Mouse (Mus musculus) lung, postnatal 25 days (tissue): ENCODE measurements around the gene Hist1h2ae.
A peak's percentile ranks its signal among the peaks of the same experiment; 100 is the strongest.
"Not testable (repeated sequence)": the region's sequence is repeated elsewhere in the genome, so short reads cannot be mapped to it uniquely, and the experiment has no call there.

Source experiments
- DNase-seq: peaks from one replicate; pipeline ENCODE4 v3.0.0; 2022; ENCODE audit warnings: low spot score

The Hist1h2ae gene

GRCm38 (mm10) chr13:23571022-23571503 lies at the start of gene Hist1h2ae, which contains the start of gene Hist1h2bg:
Gene Hist1h2ae (minus strand): TSS chr13:23571220.
Gene Hist1h2bg (plus strand): TSS chr13:23571396.
- peak; percentile 93 for DNase-seq

GRCm38 (mm10) chr13:23620056-23620732 lies 49.2 kb upstream of the Hist1h2ae start:
- no peak for DNase-seq

- no peak for DNase-seq
Observed at GRCm38 (mm10) chr13:23611638-23612037, 40.6 kb upstream of the Hist1h2ae start.

GRCm38 (mm10) chr13:23610393-23610792 lies 39.4 kb upstream of the Hist1h2ae start:
- DNase-seq, result no peak

- no peak for DNase-seq
Observed at GRCm38 (mm10) chr13:23609844-23610243, 38.8 kb upstream of the Hist1h2ae start.

- no peak for DNase-seq
Observed at GRCm38 (mm10) chr13:23609209-23609608, 38.2 kb upstream of the Hist1h2ae start.

GRCm38 (mm10) chr13:23605052-23605451 lies 34.0 kb upstream of the Hist1h2ae start:
- DNase-seq, result no peak

GRCm38 (mm10) chr13:23604452-23604851 lies 33.4 kb upstream of the Hist1h2ae start:
- no peak for DNase-seq

- peak; percentile 75 for DNase-seq
Observed at GRCm38 (mm10) chr13:23603182-23603699, 32.2 kb upstream of the Hist1h2ae start.

- peak; percentile 84 for DNase-seq
Observed at GRCm38 (mm10) chr13:23597957-23598356, 26.9 kb upstream of the Hist1h2ae start.

- no peak for DNase-seq
Observed at GRCm38 (mm10) chr13:23595622-23596372, 24.8 kb upstream of the Hist1h2ae start.

- no peak for DNase-seq
Observed at GRCm38 (mm10) chr13:23595185-23595584, 24.2 kb upstream of the Hist1h2ae start.

GRCm38 (mm10) chr13:23593051-23593770 lies 22.2 kb upstream of the Hist1h2ae start:
- no peak for DNase-seq

- DNase-seq, result no peak
Observed at GRCm38 (mm10) chr13:23592614-23593013, 21.6 kb upstream of the Hist1h2ae start.

GRCm38 (mm10) chr13:23591886-23592285 lies 20.9 kb upstream of the Hist1h2ae start:
- not testable (repeated sequence) for DNase-seq

- no peak for DNase-seq
Observed at GRCm38 (mm10) chr13:23591206-23591605, 20.2 kb upstream of the Hist1h2ae start.

GRCm38 (mm10) chr13:23586940-23587225 lies 15.9 kb upstream of the Hist1h2ae start:
- no peak for DNase-seq

- no peak for DNase-seq
Observed at GRCm38 (mm10) chr13:23586099-23586939, 15.3 kb upstream of the Hist1h2ae start.

- DNase-seq, result peak; percentile 93
Observed at GRCm38 (mm10) chr13:23585442-23586098, 14.6 kb upstream of the Hist1h2ae start.

- peak; percentile 84 for DNase-seq
Observed at GRCm38 (mm10) chr13:23585029-23585441, 14.0 kb upstream of the Hist1h2ae start.

GRCm38 (mm10) chr13:23584331-23584730 lies 13.3 kb upstream of the Hist1h2ae start:
- DNase-seq, result no peak
